Mouse (Mus musculus) hindbrain, postnatal 0 days (tissue): ENCODE measurements at regions not wholly inside any gene's neighbourhood (a gene's known extent, or its start where the extent isn't known, plus 50 kb on each side); places are given as distances from the start of the nearest gene placed in this dataset.
A peak's percentile ranks its signal among the peaks of the same experiment; 100 is the strongest.

ENCODE experiments used
- ATAC-seq: fragments of 200-750 bp; cut with Nextera tagmentation; 2 replicates; pipeline ENCODE4 v1.8.0; 2017; ENCODE audit warnings: mild to moderate bottlenecking, moderate TSS enrichment, moderate library complexity
- DNase-seq: peaks from one replicate; pipeline ENCODE4 v3.0.0-alpha.2; 2015; ENCODE audit warnings: low spot score
- H3K27ac ChIP-seq: fragments of 300-500 bp; sonication (generic); 2 replicates; pipeline ENCODE4 v1.5.1; 2014; ENCODE audit warnings: mild to moderate bottlenecking
- H3K27me3 ChIP-seq: fragments of 300-500 bp; sonication (generic); 2 replicates; pipeline ENCODE4 v1.6.1; 2014; ENCODE audit warnings: low read length, mixed read lengths; ENCODE audit not compliant: insufficient read depth
- H3K36me3 ChIP-seq: fragments of 300-500 bp; sonication (generic); 2 replicates; pipeline ENCODE4 v1.6.1; 2014; ENCODE audit warnings: low read length, mixed read lengths; ENCODE audit not compliant: insufficient read depth
- H3K4me1 ChIP-seq: fragments of 300-500 bp; sonication (generic); 2 replicates; pipeline ENCODE4 v1.6.1; 2014; ENCODE audit warnings: antibody characterized with exemption, low read length, mixed read lengths; ENCODE audit not compliant: insufficient read depth
- H3K4me2 ChIP-seq: fragments of 300-500 bp; sonication (generic); 2 replicates; pipeline ENCODE4 v1.6.1; 2014; ENCODE audit warnings: low read depth, mild to moderate bottlenecking, low read length, moderate library complexity, mixed read lengths
- H3K4me3 ChIP-seq: fragments of 300-500 bp; sonication (generic); 2 replicates; pipeline ENCODE4 v1.5.1; 2014; ENCODE audit warnings: low read length
- H3K9ac ChIP-seq: fragments of 300-500 bp; sonication (generic); replicated peaks from 2 replicates; pipeline ENCODE4 v1.6.1; 2014; ENCODE audit warnings: mild to moderate bottlenecking, low read length, moderate library complexity, mixed read lengths
- H3K9me3 ChIP-seq: fragments of 300-500 bp; sonication (generic); 2 replicates; pipeline ENCODE4 v1.6.1; 2016; ENCODE audit warnings: low read length, mixed read lengths
- CTCF ChIP-seq: IDR thresholded peaks from 2 replicates; pipeline ENCODE4 v1.5.1; 2016; ENCODE audit warnings: antibody characterized with exemption, control low read depth, low read depth
- whole genome bisulfite sequencing: fragments of 180-500 bp; shearing (Covaris S2); extraction: QIAGEN DNeasy Blood & Tissue Kit; methylation state at CpG from one replicate; pipeline ENCODE4 v1.1.7; 2014; 5-methylcytosine and 5-hydroxymethylcytosine counted together

GRCm38 (mm10) chr1:57095361-57096247, 117.2 kb upstream of the Satb2 start:
- no peak overlapping the region for H3K27ac ChIP-seq
- no peaks in the 10 kb centered on the region for H3K27me3 ChIP-seq
- H3K9ac ChIP-seq, result no peak overlapping the region
- peak; percentile 20 for DNase-seq
- ATAC-seq, result peak; percentile 66
- no peak overlapping the region for H3K4me2 ChIP-seq
- H3K4me3 ChIP-seq, result no peak overlapping the region
- no peaks in the 10 kb centered on the region for H3K9me3 ChIP-seq
- no peaks in the 10 kb centered on the region for H3K36me3 ChIP-seq
- no peaks in the 10 kb centered on the region for H3K4me1 ChIP-seq
- 61% methylated on average over 18 of the region's 18 CpGs for WGBS
- TF ChIP-seq CTCF, result no peak

- no peaks in the 10 kb centered on the region for H3K27me3 ChIP-seq
- no peaks in the 10 kb centered on the region for H3K9me3 ChIP-seq
- no peak overlapping the region for H3K9ac ChIP-seq
- 62% methylated on average over 4 of the region's 4 CpGs for whole genome bisulfite sequencing
- H3K36me3 ChIP-seq, result no peaks in the 10 kb centered on the region
- no peak for DNase-seq
- H3K27ac ChIP-seq, result no peak overlapping the region
- no peak for TF ChIP-seq CTCF
- no peak overlapping the region for H3K4me3 ChIP-seq
- ATAC-seq, result no peak
- no peaks in the 10 kb centered on the region for H3K4me1 ChIP-seq
- no peak overlapping the region for H3K4me2 ChIP-seq
These were observed 117.8 kb upstream of the Satb2 start for GRCm38 (mm10) chr1:57096248-57096600.

- no peak for TF ChIP-seq CTCF
- no peaks in the 10 kb centered on the region for H3K4me1 ChIP-seq
- ATAC-seq (no peak), DNase-seq (no peak)
- no peak overlapping the region for H3K27ac ChIP-seq
- H3K36me3 ChIP-seq, result no peaks in the 10 kb centered on the region
- no peak overlapping the region for H3K4me2 ChIP-seq
- 55% methylated on average over 8 of the region's 8 CpGs for WGBS
- no peak overlapping the region for H3K4me3 ChIP-seq
- no peak overlapping the region for H3K9ac ChIP-seq
- H3K9me3 ChIP-seq, result no peaks in the 10 kb centered on the region
- no peaks in the 10 kb centered on the region for H3K27me3 ChIP-seq
These were observed 118.3 kb upstream of the Satb2 start for GRCm38 (mm10) chr1:57096740-57097139.

GRCm38 (mm10) chr1:57100614-57101013, 122.2 kb upstream of the Satb2 start:
- ATAC-seq (0 out of 2 replicates have a peak, but pooled peaks have one; percentile 21), DNase-seq (no peak)
- Histone ChIP-seq H3K27ac (no peak overlapping the region), H3K9me3 (no peaks in the 10 kb centered on the region), H3K27me3 (no peaks in the 10 kb centered on the region), H3K4me3 (no peak overlapping the region), H3K36me3 (no peaks in the 10 kb centered on the region), H3K9ac (no peak overlapping the region), H3K4me1 (no peaks in the 10 kb centered on the region), H3K4me2 (no peak overlapping the region)
- WGBS, result 56% methylated on average over 2 of the region's 2 CpGs
- TF ChIP-seq CTCF, result no peak

- ATAC-seq (no peak), DNase-seq (peak; percentile 12)
- Histone ChIP-seq H3K4me2 (no peak overlapping the region), H3K4me3 (no peak overlapping the region), H3K27ac (no peak overlapping the region), H3K4me1 (no peaks in the 10 kb centered on the region), H3K27me3 (no peaks in the 10 kb centered on the region; the same call in 1 of the 2 replicates), H3K9me3 (no peaks in the 10 kb centered on the region), H3K36me3 (no peaks in the 10 kb centered on the region), H3K9ac (no peak overlapping the region)
- 54% methylated on average over 10 of the region's 10 CpGs for WGBS
- no peak for TF ChIP-seq CTCF
These were observed 128.9 kb upstream of the Satb2 start for GRCm38 (mm10) chr1:57107308-57107707.

GRCm38 (mm10) chr1:57120678-57121077, 142.2 kb upstream of the Satb2 start:
- Histone ChIP-seq H3K4me1 (no peaks in the 10 kb centered on the region), H3K9ac (no peak overlapping the region), H3K9me3 (no peaks in the 10 kb centered on the region), H3K4me3 (no peak overlapping the region), H3K27ac (no peak overlapping the region), H3K36me3 (no peaks in the 10 kb centered on the region), H3K4me2 (no peak overlapping the region), H3K27me3 (no peaks in the 10 kb centered on the region)
- WGBS, result 67% methylated on average over 2 of the region's 2 CpGs
- no peak for TF ChIP-seq CTCF
- DNase-seq (no peak), ATAC-seq (peak; percentile 59; the same call in 1 of the 2 replicates)

GRCm38 (mm10) chr1:57144181-57144580, 165.7 kb upstream of the Satb2 start:
- Histone ChIP-seq H3K27me3 (no peaks in the 10 kb centered on the region), H3K4me1 (no peaks in the 10 kb centered on the region), H3K4me3 (no peak overlapping the region), H3K4me2 (no peak overlapping the region), H3K9me3 (no peaks in the 10 kb centered on the region), H3K27ac (no peak overlapping the region), H3K36me3 (no peaks in the 10 kb centered on the region), H3K9ac (no peak overlapping the region)
- 79% methylated on average over 3 of the region's 3 CpGs for WGBS
- no peak for TF ChIP-seq CTCF
- no peak for ATAC-seq
- no peak for DNase-seq
